Mouse (Mus musculus): ENCODE measurements around the gene Ccnl2. TPM values are rescaled to one million over a fixed set of nuclear protein-coding genes. Genes with fewer than 3 reads are reported as not detected.

Ccnl2 gene
- polyA plus RNA-seq, 1 experiment from 2014 or later = 103 TPM

DNA sequence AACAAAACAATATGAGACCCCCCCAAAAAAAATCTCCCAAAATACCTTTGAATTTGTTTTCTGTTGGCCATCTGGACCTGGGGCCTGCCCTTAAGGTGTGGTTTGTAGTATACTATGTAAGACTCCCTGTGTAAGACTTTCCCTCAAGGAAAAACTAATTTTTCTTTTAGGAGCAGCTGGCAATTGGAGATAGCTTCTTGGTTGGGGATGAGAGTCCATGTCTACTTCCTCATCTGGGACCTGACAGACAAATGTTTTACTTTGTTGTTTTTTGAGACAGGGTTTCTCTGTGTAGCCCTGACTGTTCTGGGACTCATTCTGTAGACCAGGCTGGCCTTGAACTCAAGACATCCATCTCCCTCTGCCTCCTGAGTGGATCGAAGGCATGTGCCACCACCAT is 10.2 kb upstream of the Ccnl2 start:
- Histone ChIP-seq H3K27ac (no peak overlapping the region), H3K4me3 (replicated peaks; ENCODE audit: low read depth, low read length) (no peak overlapping the region), H3K36me3 (ENCODE audit: insufficient read depth, low read length) (0 out of 2 replicates have a peak, but pooled peaks cover 3% of the 10 kb centered on the region), H3K4me1 (replicated peaks; ENCODE audit: insufficient read depth, low read length) (peaks cover 9% of the 10 kb centered on the region), H3K9me3 (replicated peaks; ENCODE audit: low read length) (no peaks in the 10 kb centered on the region), H3K27me3 (ENCODE audit: insufficient read depth, low read length) (no peaks in the 10 kb centered on the region), H3K9ac (ENCODE audit: low read depth, low read length) (no peak overlapping the region), H3K4me2 (ENCODE audit: low read length) (no peak overlapping the region)
- TF ChIP-seq CTCF (IDR thresholded peaks at IDR 0.05; ENCODE audit: low read depth) = no peak
- ATAC-seq (replicated peaks; ENCODE audit: low FRiP score, low read depth) (no peak), DNase-seq (ENCODE audit: low spot score) (no peak)
- WGBS = 92% methylated on average over 1 of the region's 1 CpGs

DNA sequence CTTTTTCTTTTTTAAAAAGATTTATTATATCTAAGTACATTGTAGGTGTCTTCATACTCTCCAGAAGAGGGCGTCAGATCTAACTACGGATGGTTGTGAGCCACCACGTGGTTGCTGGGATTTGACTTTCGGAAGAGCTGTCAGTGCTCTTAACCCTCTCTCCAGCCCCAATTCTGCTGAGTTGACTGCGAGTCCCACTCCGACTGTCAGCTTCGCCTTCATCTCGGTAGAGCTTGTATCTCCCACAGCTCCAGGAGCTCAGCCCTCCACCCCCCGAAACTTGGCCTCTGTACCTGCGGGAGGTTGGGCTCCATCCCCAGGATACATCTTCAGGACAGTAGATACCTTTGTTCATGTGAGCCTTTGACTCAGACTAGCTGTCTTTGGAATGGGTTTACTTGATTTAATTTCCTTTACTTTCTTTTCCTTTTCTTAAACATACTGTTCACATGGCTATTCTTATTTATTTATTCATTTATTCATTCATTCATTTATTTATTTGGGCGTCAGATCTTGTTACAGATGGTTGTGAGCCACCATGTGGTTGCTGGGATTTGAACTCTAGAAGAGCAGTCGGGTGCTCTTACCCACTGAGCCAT is 9.4 kb upstream of the Ccnl2 start, which contains the start of gene Mrpl20:
Gene Mrpl20 (plus strand): TSS at position 138 of the 599 bp plus-strand sequence.
- H3K27me3 ChIP-seq (ENCODE audit: insufficient read depth, low read length) = no peaks in the 10 kb centered on the region
- DNase-seq (ENCODE audit: low spot score) (peak; percentile 58), ATAC-seq (replicated peaks; ENCODE audit: low FRiP score, low read depth) (no peak; the same call in 1 of the 2 replicates)
- peak within 1 kb of the TSS; percentile 90 for H3K4me3 ChIP-seq (replicated peaks; ENCODE audit: low read depth, low read length)
- peak within 1 kb of the TSS; percentile 81 for H3K27ac ChIP-seq
- H3K9ac ChIP-seq (ENCODE audit: low read depth, low read length) = peak within 1 kb of the TSS; percentile 90
- H3K4me1 ChIP-seq (replicated peaks; ENCODE audit: insufficient read depth, low read length) = peaks cover 9% of the 10 kb centered on the region
- no peaks in the 10 kb centered on the region for H3K9me3 ChIP-seq (replicated peaks; ENCODE audit: low read length)
- H3K36me3 ChIP-seq (ENCODE audit: insufficient read depth, low read length) = peaks cover 9% of the 10 kb centered on the region; the same call in 1 of the 2 replicates
- TF ChIP-seq CTCF (IDR thresholded peaks at IDR 0.05; ENCODE audit: low read depth) = peak; percentile 42; the same call in 1 of the 2 replicates
- 13% methylated on average over 12 of the region's 12 CpGs for WGBS
- H3K4me2 ChIP-seq (ENCODE audit: low read length) = peak within 1 kb of the TSS; percentile 80

DNA sequence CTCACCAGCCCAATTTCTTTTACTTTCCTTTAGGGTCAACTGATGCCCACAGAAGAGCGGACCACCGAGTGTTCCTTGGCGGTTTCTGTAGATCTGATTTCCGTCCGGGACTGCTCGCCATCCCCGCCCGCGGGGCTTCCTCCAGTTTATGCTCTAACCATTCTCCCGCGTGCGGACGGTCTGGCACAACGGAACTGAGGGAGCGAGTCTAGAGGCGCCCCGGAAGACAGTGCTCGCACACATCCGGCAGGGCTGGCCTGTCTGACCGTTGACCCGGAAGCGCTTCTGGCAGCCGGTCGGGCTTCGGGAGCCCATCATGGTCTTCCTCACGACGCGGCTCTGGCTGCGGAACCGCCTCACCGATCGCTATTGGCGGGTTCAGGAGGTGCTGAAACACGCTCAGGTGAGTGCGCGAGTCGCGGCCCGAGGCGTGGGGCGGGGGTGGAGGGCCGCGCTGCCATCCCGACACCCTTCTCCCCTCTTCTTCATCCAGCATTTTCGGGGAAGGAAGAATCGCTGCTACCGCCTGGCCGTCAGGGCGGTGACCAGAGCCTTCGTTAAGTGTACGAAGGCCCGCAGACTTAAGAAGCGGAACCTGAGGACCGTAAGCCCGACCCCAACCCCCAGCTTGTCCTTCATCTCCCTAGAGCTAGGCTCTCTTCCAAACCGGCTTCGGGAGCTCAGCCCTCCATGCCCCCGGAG is 8.8 kb upstream of the Ccnl2 start:
- peaks cover 11% of the 10 kb centered on the region for H3K36me3 ChIP-seq (ENCODE audit: insufficient read depth, low read length)
- H3K9ac ChIP-seq (ENCODE audit: low read depth, low read length) = peak overlapping the region; percentile 90
- ATAC-seq (replicated peaks; ENCODE audit: low FRiP score, low read depth) = peak; percentile 99
- H3K4me2 ChIP-seq (ENCODE audit: low read length) = peak overlapping the region; percentile 80
- no peaks in the 10 kb centered on the region for H3K27me3 ChIP-seq (ENCODE audit: insufficient read depth, low read length)
- H3K4me3 ChIP-seq (replicated peaks; ENCODE audit: low read depth, low read length) = peak overlapping the region; percentile 90
- peak; percentile 97 for DNase-seq (ENCODE audit: low spot score)
- H3K4me1 ChIP-seq (replicated peaks; ENCODE audit: insufficient read depth, low read length) = peaks cover 9% of the 10 kb centered on the region
- under 1% methylated on average over 58 of the region's 58 CpGs for WGBS
- H3K9me3 ChIP-seq (replicated peaks; ENCODE audit: low read length) = no peaks in the 10 kb centered on the region
- no peak for TF ChIP-seq CTCF (IDR thresholded peaks at IDR 0.05; ENCODE audit: low read depth)
- peak overlapping the region; percentile 81 for H3K27ac ChIP-seq

DNA sequence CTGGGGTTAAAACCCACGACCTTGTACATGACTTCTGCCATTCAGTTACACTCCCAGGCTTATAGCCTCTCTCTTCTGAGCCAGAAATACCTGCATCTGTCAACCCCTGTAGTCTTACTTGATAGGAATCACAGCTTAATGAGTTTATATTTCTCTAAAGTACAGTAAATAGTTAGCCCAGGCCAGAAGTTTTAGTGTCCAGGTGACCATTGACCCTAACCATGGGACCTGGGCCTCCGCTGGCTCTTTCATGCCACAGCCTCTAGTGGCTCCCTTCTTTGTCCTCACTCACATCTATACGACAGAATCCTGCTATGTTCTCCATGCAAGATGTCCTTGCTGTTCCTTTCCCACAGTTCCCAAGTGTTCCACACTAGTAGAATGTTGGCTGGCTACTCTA is 4.4 kb upstream of the Ccnl2 start:
- Histone ChIP-seq H3K27ac (no peak overlapping the region), H3K4me1 (replicated peaks; ENCODE audit: insufficient read depth, low read length) (peaks cover 7% of the 10 kb centered on the region), H3K4me3 (replicated peaks; ENCODE audit: low read depth, low read length) (no peak overlapping the region), H3K4me2 (ENCODE audit: low read length) (no peak overlapping the region), H3K36me3 (ENCODE audit: insufficient read depth, low read length) (peaks cover 32% of the 10 kb centered on the region), H3K9me3 (replicated peaks; ENCODE audit: low read length) (no peaks in the 10 kb centered on the region), H3K27me3 (ENCODE audit: insufficient read depth, low read length) (no peaks in the 10 kb centered on the region), H3K9ac (ENCODE audit: low read depth, low read length) (no peak overlapping the region)
- no peak for DNase-seq (ENCODE audit: low spot score)
- no peak for ATAC-seq (replicated peaks; ENCODE audit: low FRiP score, low read depth)
- no peak for TF ChIP-seq CTCF (IDR thresholded peaks at IDR 0.05; ENCODE audit: low read depth)
- 79% methylated on average over 3 of the region's 3 CpGs for WGBS

DNA sequence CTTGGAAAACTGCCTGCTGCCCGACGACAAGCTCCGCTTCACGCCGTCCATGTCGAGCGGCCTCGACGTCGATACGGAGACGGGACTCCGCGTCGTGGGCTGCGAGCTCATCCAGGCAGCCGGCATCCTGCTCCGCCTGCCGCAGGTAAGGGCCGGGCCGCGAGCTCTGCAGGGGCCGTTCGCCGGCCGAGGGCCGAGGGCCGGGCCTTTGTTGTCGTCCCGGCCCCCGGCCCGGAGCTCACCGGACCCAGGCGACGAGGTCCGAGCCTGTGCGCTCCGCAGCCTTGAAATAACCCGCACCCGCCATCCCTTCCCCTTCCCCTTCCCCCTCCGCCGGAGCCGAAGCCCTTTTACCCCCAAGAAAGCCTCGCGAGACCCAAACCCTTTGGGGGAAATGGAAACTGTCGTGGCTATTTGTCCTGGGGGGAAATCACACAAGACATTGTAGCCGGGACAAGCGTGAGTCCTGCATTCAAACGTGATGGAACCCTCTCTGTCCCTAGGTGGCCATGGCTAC is 434 bp downstream of the Ccnl2 start:
- Histone ChIP-seq H3K4me1 (replicated peaks; ENCODE audit: insufficient read depth, low read length) (peaks cover 9% of the 10 kb centered on the region), H3K27me3 (ENCODE audit: insufficient read depth, low read length) (no peaks in the 10 kb centered on the region), H3K9ac (ENCODE audit: low read depth, low read length) (peak overlapping the region; percentile 99), H3K4me3 (replicated peaks; ENCODE audit: low read depth, low read length) (peak overlapping the region; percentile 99), H3K4me2 (ENCODE audit: low read length) (peak overlapping the region; percentile 90), H3K27ac (peak overlapping the region; percentile 87), H3K9me3 (replicated peaks; ENCODE audit: low read length) (no peaks in the 10 kb centered on the region), H3K36me3 (ENCODE audit: insufficient read depth, low read length) (peaks cover 53% of the 10 kb centered on the region)
- peak; percentile 41 for ATAC-seq (replicated peaks; ENCODE audit: low FRiP score, low read depth)
- under 1% methylated on average over 49 of the region's 49 CpGs for WGBS
- no peak for TF ChIP-seq CTCF (IDR thresholded peaks at IDR 0.05; ENCODE audit: low read depth)
- DNase-seq (ENCODE audit: low spot score) = no peak

DNA sequence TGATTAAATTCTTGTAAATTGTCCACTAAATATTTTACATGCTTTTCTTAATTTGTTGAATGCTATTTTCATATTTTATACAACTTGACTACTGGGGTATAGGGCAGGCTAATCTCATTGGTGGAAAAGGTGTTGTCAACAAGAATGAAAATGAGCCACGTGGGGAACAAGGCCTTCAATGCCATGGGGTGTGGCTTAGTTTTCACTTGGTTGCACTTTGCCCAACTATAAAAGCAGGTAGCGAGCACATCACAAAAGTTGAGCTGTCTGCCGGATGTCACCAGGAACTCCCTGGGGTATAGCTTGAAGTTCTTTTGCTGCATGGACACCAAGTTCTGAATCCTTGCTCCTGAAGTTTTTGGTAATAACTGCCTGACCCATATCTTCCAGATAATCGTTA is 5.2 kb downstream of the Ccnl2 start:
- H3K4me3 ChIP-seq (replicated peaks; ENCODE audit: low read depth, low read length) = no peak overlapping the region
- no peak overlapping the region for H3K4me2 ChIP-seq (ENCODE audit: low read length)
- no peak overlapping the region for H3K9ac ChIP-seq (ENCODE audit: low read depth, low read length)
- DNase-seq (ENCODE audit: low spot score) = no peak
- no peak overlapping the region for H3K27ac ChIP-seq
- WGBS = 74% methylated on average over 4 of the region's 4 CpGs
- H3K36me3 ChIP-seq (ENCODE audit: insufficient read depth, low read length) = peaks cover 66% of the 10 kb centered on the region
- no peak for ATAC-seq (replicated peaks; ENCODE audit: low FRiP score, low read depth)
- H3K9me3 ChIP-seq (replicated peaks; ENCODE audit: low read length) = no peaks in the 10 kb centered on the region
- no peaks in the 10 kb centered on the region for H3K27me3 ChIP-seq (ENCODE audit: insufficient read depth, low read length)
- H3K4me1 ChIP-seq (replicated peaks; ENCODE audit: insufficient read depth, low read length) = peaks cover 9% of the 10 kb centered on the region
- no peak for TF ChIP-seq CTCF (IDR thresholded peaks at IDR 0.05; ENCODE audit: low read depth)
